Mouse (Mus musculus) neural tube, embryonic 13.5 days (tissue): Measurements from ENCODE around the gene Vps37b. TPM values are rescaled to one million over a fixed set of nuclear protein-coding genes. Genes with fewer than 3 reads are reported as not detected.

Experiments used
- ATAC-seq: fragments of 200-750 bp; cut with Nextera tagmentation; 2 replicates; pipeline ENCODE4 v1.8.0; 2017; ENCODE audit warnings: low read depth, mild to moderate bottlenecking, moderate TSS enrichment, moderate library complexity
- H3K27ac ChIP-seq: fragments of 300-500 bp; sonication (generic); replicated peaks from 2 replicates; pipeline ENCODE4 v1.5.1; 2015; ENCODE audit warnings: moderate library complexity, mild to moderate bottlenecking, inconsistent platforms
- H3K27me3 ChIP-seq: fragments of 300-500 bp; sonication (generic); 2 replicates; pipeline ENCODE4 v1.6.1; 2015; ENCODE audit warnings: mild to moderate bottlenecking, inconsistent platforms
- H3K36me3 ChIP-seq: fragments of 300-500 bp; sonication (generic); 2 replicates; pipeline ENCODE4 v1.6.1; 2015; ENCODE audit warnings: mild to moderate bottlenecking, inconsistent platforms
- H3K4me1 ChIP-seq: fragments of 300-500 bp; sonication (generic); replicated peaks from 2 replicates; pipeline ENCODE4 v1.6.1; 2015; ENCODE audit warnings: inconsistent platforms
- H3K4me2 ChIP-seq: fragments of 300-500 bp; sonication (generic); 2 replicates; pipeline ENCODE4 v1.6.1; 2015; ENCODE audit warnings: inconsistent platforms, mild to moderate bottlenecking, moderate library complexity
- H3K4me3 ChIP-seq: fragments of 300-500 bp; sonication (generic); 2 replicates; pipeline ENCODE4 v1.5.1; 2015; ENCODE audit warnings: mild to moderate bottlenecking, inconsistent platforms
- H3K9ac ChIP-seq: fragments of 300-500 bp; sonication (generic); 2 replicates; pipeline ENCODE4 v1.6.1; 2015; ENCODE audit warnings: moderate library complexity, mild to moderate bottlenecking, inconsistent platforms
- H3K9me3 ChIP-seq: fragments of 300-500 bp; sonication (generic); 2 replicates; pipeline ENCODE4 v1.6.1; 2016; ENCODE audit warnings: inconsistent platforms
- WGBS: fragments of 180-500 bp; shearing (Covaris S2); methylation state at CpG from one replicate; pipeline ENCODE4 v1.1.7; 2015; 5-methylcytosine and 5-hydroxymethylcytosine counted together
- polyA plus RNA-seq: library from polyadenylated mRNA; unstranded; fragments of >200 nt; fragmentation: Nextera tagmentation; extraction: Ambion mirVana; gene quantifications from 2 replicates; pipeline ENCODE4 v1.2.1, GENCODE M21; 2015

Gene Vps37b
- polyA plus RNA-seq, 1 experiment from 2014 or later: 77.5 TPM

GRCm38 (mm10) chr5:124028680-124029079 lies 3.4 kb downstream of the Vps37b start:
- peak overlapping the region; percentile 94; the same call in 1 of the 2 replicates for H3K4me3 ChIP-seq
- no peaks in the 10 kb centered on the region for H3K36me3 ChIP-seq
- no peaks in the 10 kb centered on the region for H3K27me3 ChIP-seq
- H3K9me3 ChIP-seq: no peaks in the 10 kb centered on the region
- WGBS: 27% methylated on average over 7 of the region's 7 CpGs
- no peak for ATAC-seq
- peak overlapping the region; percentile 52; the same call in 1 of the 2 replicates for H3K27ac ChIP-seq
- H3K4me2 ChIP-seq: peak overlapping the region; percentile 74
- H3K9ac ChIP-seq: peak overlapping the region; percentile 28; the same call in 1 of the 2 replicates
- peaks cover 71% of the 10 kb centered on the region for H3K4me1 ChIP-seq

DNA sequence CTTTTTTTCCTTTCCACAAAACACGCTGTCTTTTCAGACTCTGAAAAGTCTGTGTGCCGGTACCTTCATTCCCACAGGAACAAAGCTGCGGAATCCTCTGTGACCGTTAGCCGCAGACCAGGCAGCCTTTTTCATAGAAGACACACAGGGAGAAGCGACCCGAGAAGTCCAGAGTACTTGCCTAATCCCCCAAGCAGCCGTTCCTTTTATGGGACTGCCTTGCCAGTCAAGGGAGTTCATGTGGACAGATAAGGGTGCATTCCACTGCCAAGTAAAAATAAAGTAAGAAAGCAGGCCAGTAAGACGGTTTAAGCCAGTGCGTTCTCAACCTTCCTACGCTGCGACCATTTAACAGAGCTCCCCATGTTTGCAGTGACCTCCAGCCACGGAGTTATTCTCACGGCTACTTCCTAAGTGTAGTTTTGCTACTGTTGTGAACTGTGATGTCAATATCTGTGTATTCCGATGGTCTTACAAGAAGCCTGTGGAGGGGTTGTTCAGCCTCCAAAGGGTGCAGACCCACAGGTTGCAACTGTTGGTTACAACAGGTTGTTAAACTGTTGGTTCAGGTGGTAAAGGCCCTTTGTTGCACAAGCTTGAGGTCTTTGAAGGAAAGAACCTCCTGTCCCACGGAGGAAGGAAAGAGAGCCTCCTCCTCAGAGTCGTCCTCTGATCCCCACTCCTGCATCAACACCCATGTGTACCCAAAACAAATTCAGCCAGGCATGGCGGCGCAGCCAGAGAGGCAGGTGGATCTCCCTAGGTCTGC lies 4.2 kb downstream of the Vps37b start:
- H3K4me1 ChIP-seq: peaks cover 79% of the 10 kb centered on the region
- H3K36me3 ChIP-seq: no peaks in the 10 kb centered on the region
- peak overlapping the region; percentile 52 for H3K27ac ChIP-seq
- H3K9me3 ChIP-seq: no peaks in the 10 kb centered on the region
- H3K27me3 ChIP-seq: no peaks in the 10 kb centered on the region
- peak overlapping the region; percentile 28; the same call in 1 of the 2 replicates for H3K9ac ChIP-seq
- peak overlapping the region; percentile 94; the same call in 1 of the 2 replicates for H3K4me3 ChIP-seq
- no peak for ATAC-seq
- peak overlapping the region; percentile 74 for H3K4me2 ChIP-seq
- WGBS: 66% methylated on average over 19 of the region's 19 CpGs

- no peak overlapping the region for H3K4me3 ChIP-seq
- 54% methylated on average over 5 of the region's 5 CpGs for whole genome bisulfite sequencing
- no peak for ATAC-seq
- H3K9me3 ChIP-seq: no peaks in the 10 kb centered on the region
- H3K36me3 ChIP-seq: 0 out of 2 replicates have a peak, but pooled peaks cover 5% of the 10 kb centered on the region
- no peak overlapping the region for H3K9ac ChIP-seq
- 0 out of 2 replicates have a peak overlapping the region, but pooled peaks have one; percentile 73 for H3K27ac ChIP-seq
- H3K4me2 ChIP-seq: 0 out of 2 replicates have a peak overlapping the region, but pooled peaks have one; percentile 16
- H3K4me1 ChIP-seq: peaks cover 82% of the 10 kb centered on the region
- no peaks in the 10 kb centered on the region for H3K27me3 ChIP-seq
Measured at GRCm38 (mm10) chr5:124026568-124026967, 5.5 kb downstream of the Vps37b start.

DNA sequence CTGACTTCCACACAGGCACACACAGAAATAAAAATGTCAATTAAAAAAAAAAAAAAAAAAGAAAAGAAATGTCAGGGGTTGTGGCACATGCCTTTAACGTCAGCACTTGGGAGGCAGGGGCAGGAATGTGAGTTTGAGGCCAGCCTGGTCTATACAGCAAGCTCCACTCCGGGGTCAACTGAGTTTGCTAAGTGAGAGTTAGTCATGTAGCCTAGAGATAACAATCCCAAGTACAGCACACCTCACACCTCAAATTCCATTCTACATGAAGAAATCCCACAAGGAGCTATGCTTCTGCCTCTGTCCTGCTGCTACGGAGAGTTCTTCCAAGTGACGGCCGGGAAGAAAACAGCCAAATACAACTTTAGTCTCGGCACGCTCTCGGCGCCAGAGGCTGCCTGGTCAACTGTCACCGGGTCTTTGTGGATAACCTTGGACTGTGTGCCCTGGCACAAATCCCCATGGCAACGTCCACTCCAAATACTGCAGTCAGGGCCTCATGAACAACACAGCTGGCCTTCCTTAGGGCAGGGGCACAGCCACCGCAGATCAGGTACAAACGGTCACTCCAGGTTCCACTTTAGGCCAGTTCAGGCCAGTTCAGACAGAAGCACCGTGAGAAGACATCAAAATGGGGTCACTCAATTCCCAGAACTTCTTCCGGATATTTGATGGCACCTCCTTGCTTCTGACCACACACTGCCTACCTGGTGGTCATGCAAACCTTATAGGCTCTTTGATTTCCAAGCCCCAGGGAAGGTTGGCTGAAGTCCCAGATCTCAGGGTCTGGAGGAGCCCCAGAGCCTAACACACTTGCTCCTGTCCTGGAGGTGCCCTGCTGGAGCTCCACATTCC lies 6.3 kb downstream of the Vps37b start:
- Histone ChIP-seq H3K9ac (0 out of 2 replicates have a peak overlapping the region, but pooled peaks have one; percentile 0), H3K9me3 (no peaks in the 10 kb centered on the region), H3K4me2 (no peak overlapping the region), H3K27me3 (no peaks in the 10 kb centered on the region), H3K4me3 (no peak overlapping the region), H3K4me1 (peaks cover 82% of the 10 kb centered on the region), H3K27ac (peak overlapping the region; percentile 73), H3K36me3 (0 out of 2 replicates have a peak, but pooled peaks cover 6% of the 10 kb centered on the region)
- 85% methylated on average over 15 of the region's 15 CpGs for WGBS
- no peak for ATAC-seq

DNA sequence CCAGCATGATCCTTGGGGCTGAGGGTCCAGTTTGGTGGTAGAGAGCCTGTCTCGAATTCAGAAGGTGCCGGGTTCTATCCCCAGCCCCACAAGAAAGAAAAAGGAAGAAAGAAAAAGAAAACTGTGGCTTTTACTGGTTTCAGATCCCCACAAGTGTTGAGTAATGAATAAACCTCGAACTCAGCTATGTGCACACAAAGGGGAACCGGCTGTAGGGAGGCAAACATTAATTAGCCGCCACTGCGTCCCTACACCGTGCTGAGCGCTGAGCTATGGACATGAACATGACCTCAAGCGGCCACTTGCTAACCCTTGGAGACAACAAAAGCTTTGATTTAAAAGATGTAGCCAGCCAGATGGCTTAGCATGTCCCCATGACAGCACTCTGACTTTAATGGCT lies 6.9 kb downstream of the Vps37b start:
- Histone ChIP-seq H3K9me3 (no peaks in the 10 kb centered on the region), H3K4me3 (no peak overlapping the region), H3K27me3 (no peaks in the 10 kb centered on the region), H3K9ac (0 out of 2 replicates have a peak overlapping the region, but pooled peaks have one; percentile 23), H3K27ac (peak overlapping the region; percentile 73), H3K4me1 (peaks cover 77% of the 10 kb centered on the region), H3K36me3 (0 out of 2 replicates have a peak, but pooled peaks cover 6% of the 10 kb centered on the region), H3K4me2 (peak overlapping the region; percentile 20; the same call in 1 of the 2 replicates)
- no peak for ATAC-seq
- 46% methylated on average over 9 of the region's 9 CpGs for WGBS

- WGBS: 35% methylated on average over 6 of the region's 6 CpGs
- Histone ChIP-seq H3K9ac (0 out of 2 replicates have a peak overlapping the region, but pooled peaks have one; percentile 23), H3K27ac (peak overlapping the region; percentile 73)
Measured at GRCm38 (mm10) chr5:124024677-124025076, 7.4 kb downstream of the Vps37b start.

GRCm38 (mm10) chr5:124022365-124022764 lies 9.7 kb downstream of the Vps37b start:
- Histone ChIP-seq H3K4me2 (no peak overlapping the region), H3K4me3 (no peak overlapping the region), H3K36me3 (0 out of 2 replicates have a peak, but pooled peaks cover 6% of the 10 kb centered on the region), H3K9ac (no peak overlapping the region), H3K27me3 (no peaks in the 10 kb centered on the region), H3K27ac (no peak overlapping the region), H3K9me3 (no peaks in the 10 kb centered on the region), H3K4me1 (peaks cover 77% of the 10 kb centered on the region)
- 88% methylated on average over 7 of the region's 7 CpGs for WGBS
- no peak for ATAC-seq

More at GRCm38 (mm10) chr5:124024677-124025076, 7.4 kb downstream of the Vps37b start:
- Histone ChIP-seq H3K4me3 (no peak overlapping the region), H3K27me3 (no peaks in the 10 kb centered on the region), H3K9me3 (no peaks in the 10 kb centered on the region), H3K36me3 (0 out of 2 replicates have a peak, but pooled peaks cover 6% of the 10 kb centered on the region), H3K4me1 (peaks cover 77% of the 10 kb centered on the region), H3K4me2 (peak overlapping the region; percentile 20; the same call in 1 of the 2 replicates)
- ATAC-seq: peak; percentile 56

DNA sequence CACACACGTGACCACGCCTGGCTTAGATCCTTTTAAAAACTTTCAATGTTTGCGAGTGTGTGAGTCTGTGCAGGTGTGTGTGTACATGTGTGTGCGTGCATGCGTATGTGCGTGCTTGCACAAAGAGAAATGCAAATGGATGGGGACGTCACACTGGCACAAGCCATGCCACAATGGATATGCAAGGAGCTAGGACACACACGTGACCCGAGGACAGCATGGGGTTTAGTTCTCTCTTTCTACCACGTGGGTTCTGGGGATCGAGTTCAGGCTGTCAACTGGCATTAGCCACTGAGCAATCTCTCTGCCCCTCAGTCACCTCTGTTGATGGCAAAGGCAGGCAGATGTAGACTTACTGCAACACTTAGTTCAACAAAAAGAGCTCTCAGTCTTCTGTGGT lies 10.4 kb downstream of the Vps37b start:
- Histone ChIP-seq H3K4me1 (peaks cover 77% of the 10 kb centered on the region), H3K4me2 (no peak overlapping the region), H3K9ac (no peak overlapping the region), H3K27ac (no peak overlapping the region), H3K9me3 (no peaks in the 10 kb centered on the region), H3K4me3 (no peak overlapping the region), H3K27me3 (no peaks in the 10 kb centered on the region), H3K36me3 (0 out of 2 replicates have a peak, but pooled peaks cover 6% of the 10 kb centered on the region)
- ATAC-seq: no peak
- WGBS: 80% methylated on average over 11 of the region's 11 CpGs

DNA sequence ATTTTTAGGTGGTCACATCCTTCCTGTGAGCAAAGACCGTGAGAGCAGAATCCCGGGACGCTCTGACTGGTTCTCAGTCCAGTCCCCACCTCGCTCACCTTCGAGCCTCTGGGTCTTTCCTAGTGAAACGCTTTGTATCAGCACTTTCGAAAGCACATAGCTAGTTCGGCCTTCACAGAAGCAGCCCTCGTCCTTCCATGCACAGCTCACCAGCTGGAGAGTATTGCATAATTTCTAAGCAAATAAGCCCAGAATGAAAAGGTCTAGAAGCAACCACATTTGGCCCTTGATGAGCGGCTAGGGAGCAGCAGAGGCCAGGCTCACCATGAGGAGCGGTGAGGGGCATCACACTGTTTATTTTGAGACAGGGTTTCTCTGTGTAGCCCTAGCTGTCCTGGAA lies 10.9 kb downstream of the Vps37b start:
- Histone ChIP-seq H3K27me3 (no peaks in the 10 kb centered on the region), H3K4me2 (no peak overlapping the region), H3K27ac (no peak overlapping the region), H3K4me1 (peaks cover 77% of the 10 kb centered on the region), H3K4me3 (no peak overlapping the region), H3K36me3 (0 out of 2 replicates have a peak, but pooled peaks cover 6% of the 10 kb centered on the region), H3K9ac (no peak overlapping the region), H3K9me3 (no peaks in the 10 kb centered on the region)
- no peak for ATAC-seq
- 90% methylated on average over 11 of the region's 11 CpGs for WGBS

- no peak overlapping the region for H3K9ac ChIP-seq
- H3K27me3 ChIP-seq: no peaks in the 10 kb centered on the region
- peak overlapping the region; percentile 67 for H3K27ac ChIP-seq
- no peak overlapping the region for H3K4me2 ChIP-seq
- H3K4me1 ChIP-seq: peaks cover 77% of the 10 kb centered on the region
- H3K9me3 ChIP-seq: no peaks in the 10 kb centered on the region
- H3K4me3 ChIP-seq: no peak overlapping the region
- ATAC-seq: peak; percentile 56
- WGBS: 63% methylated on average over 12 of the region's 12 CpGs
- 0 out of 2 replicates have a peak, but pooled peaks cover 6% of the 10 kb centered on the region for H3K36me3 ChIP-seq
Measured at GRCm38 (mm10) chr5:124019348-124020216, 12.5 kb downstream of the Vps37b start.

DNA sequence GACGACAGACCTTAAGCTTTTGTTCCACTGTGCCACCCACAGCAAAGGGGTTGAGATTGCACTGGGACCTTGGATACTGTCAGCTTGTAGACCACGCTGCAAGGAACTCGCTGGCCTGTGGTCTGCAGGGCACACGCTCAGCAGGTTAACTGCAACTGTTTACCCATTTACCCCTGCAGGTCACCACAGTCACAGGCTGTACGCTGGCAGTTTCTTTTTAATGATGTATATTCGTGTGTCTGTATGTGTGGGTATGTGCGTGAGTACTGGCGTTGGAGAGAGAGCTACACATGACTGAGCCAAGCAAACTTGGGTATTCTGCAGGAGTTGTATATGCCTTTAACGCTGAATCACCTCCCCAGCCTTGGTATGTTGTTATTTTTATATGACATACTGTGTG lies 13.4 kb downstream of the Vps37b start:
- 83% methylated on average over 9 of the region's 9 CpGs for WGBS
- no peak for ATAC-seq
- peaks cover 77% of the 10 kb centered on the region for H3K4me1 ChIP-seq
- no peak overlapping the region for H3K9ac ChIP-seq
- peak overlapping the region; percentile 67; the same call in 1 of the 2 replicates for H3K27ac ChIP-seq
- H3K9me3 ChIP-seq: no peaks in the 10 kb centered on the region
- H3K4me2 ChIP-seq: no peak overlapping the region
- 0 out of 2 replicates have a peak, but pooled peaks cover 6% of the 10 kb centered on the region for H3K36me3 ChIP-seq
- no peaks in the 10 kb centered on the region for H3K27me3 ChIP-seq
- no peak overlapping the region for H3K4me3 ChIP-seq
